8 mouse cellular contexts compared by ENCODE assay signal in genomic region chr6:125008060-125008459, GRCm38 (mm10). TPM values are rescaled to one million over a fixed set of nuclear protein-coding genes. Genes with fewer than 3 reads are reported as not detected.
DNase-seq lines count a peak whose midpoint lies in the region; ATAC-seq lines count a peak whose summit lies in the region.

No protein-coding gene starts in this region.

- WGBS in kidney, embryonic 15.5 days, result 43% methylated on average over 13 of the region's 13 CpGs
- 41% methylated on average over 13 of the region's 13 CpGs for WGBS in hindbrain, embryonic 13.5 days
- WGBS in midbrain, embryonic 13.5 days, result 42% methylated on average over 13 of the region's 13 CpGs

- DNase-seq in kidney, postnatal 4 days, result no peak
- DNase-seq in R1 (ENCODE audit: low read depth, low spot score), result peak; percentile 23
- DNase-seq in urinary bladder, postnatal 36 days (ENCODE audit: low spot score in 2 of 2), result no peak
- no peak for DNase-seq in cerebellum, postnatal 10 days
- no peak for DNase-seq in frontal cortex, adult 2 months (ENCODE audit: extremely low spot score in 1 of 2, low spot score in 1 of 2)

- H3K4me1 ChIP-seq in kidney, embryonic 15.5 days, result peaks cover 32% of the 10 kb centered on the region
- peaks cover 55% of the 10 kb centered on the region for H3K4me1 ChIP-seq in hindbrain, embryonic 13.5 days (replicated peaks)
- peaks cover 58% of the 10 kb centered on the region for H3K4me1 ChIP-seq in midbrain, embryonic 13.5 days (replicated peaks)

- 0 out of 2 replicates have a peak, but pooled peaks cover 3% of the 10 kb centered on the region for H3K27me3 ChIP-seq in kidney, embryonic 15.5 days
- H3K27me3 ChIP-seq in hindbrain, embryonic 13.5 days, result peaks cover 11% of the 10 kb centered on the region; the same call in 1 of the 2 replicates
- H3K27me3 ChIP-seq in midbrain, embryonic 13.5 days, result peaks cover 4% of the 10 kb centered on the region; the same call in 1 of the 2 replicates

- H3K4me3 ChIP-seq in kidney, embryonic 15.5 days (replicated peaks), result peak overlapping the region; percentile 85
- H3K4me3 ChIP-seq in hindbrain, embryonic 13.5 days, result peak overlapping the region; percentile 67
- H3K4me3 ChIP-seq in midbrain, embryonic 13.5 days (replicated peaks), result peak overlapping the region; percentile 77

- no peaks in the 10 kb centered on the region for H3K9me3 ChIP-seq in kidney, embryonic 15.5 days (replicated peaks)
- no peaks in the 10 kb centered on the region for H3K9me3 ChIP-seq in hindbrain, embryonic 13.5 days
- no peaks in the 10 kb centered on the region for H3K9me3 ChIP-seq in midbrain, embryonic 13.5 days

- H3K4me2 ChIP-seq in kidney, embryonic 15.5 days, result peak overlapping the region; percentile 81
- peak overlapping the region; percentile 65 for H3K4me2 ChIP-seq in hindbrain, embryonic 13.5 days
- H3K4me2 ChIP-seq in midbrain, embryonic 13.5 days (replicated peaks), result peak overlapping the region; percentile 62

- peak overlapping the region; percentile 99 for H3K27ac ChIP-seq in kidney, embryonic 15.5 days
- peak overlapping the region; percentile 99 for H3K27ac ChIP-seq in hindbrain, embryonic 13.5 days
- H3K27ac ChIP-seq in midbrain, embryonic 13.5 days, result peak overlapping the region; percentile 98

- peak overlapping the region; percentile 92 for H3K9ac ChIP-seq in kidney, embryonic 15.5 days
- H3K9ac ChIP-seq in hindbrain, embryonic 13.5 days, result peak overlapping the region; percentile 78
- H3K9ac ChIP-seq in midbrain, embryonic 13.5 days (replicated peaks), result peak overlapping the region; percentile 72

- ATAC-seq in kidney, embryonic 15.5 days (replicated peaks; ENCODE audit: low FRiP score), result no peak
- ATAC-seq in hindbrain, embryonic 13.5 days (ENCODE audit: low FRiP score), result peak; percentile 1
- no peak; the same call in 1 of the 2 replicates for ATAC-seq in midbrain, embryonic 13.5 days

- H3K36me3 ChIP-seq in kidney, embryonic 15.5 days, result peaks cover 22% of the 10 kb centered on the region
- peaks cover 19% of the 10 kb centered on the region for H3K36me3 ChIP-seq in hindbrain, embryonic 13.5 days
- H3K36me3 ChIP-seq in midbrain, embryonic 13.5 days, result peaks cover 20% of the 10 kb centered on the region

RNA-seq across cellular contexts. Expression of gene Zfp384, which starts 0.9 kb away (rescaled TPM):
- polyA plus RNA-seq in kidney, embryonic 15.5 days (2015; fragmentation: Nextera tagmentation; extraction: Ambion mirVana), result 16.1 and 17.8 TPM in 2 replicates
- 17.7 and 20.4 TPM in 2 replicates for polyA plus RNA-seq in hindbrain, embryonic 13.5 days (2015; fragmentation: Nextera tagmentation; extraction: Ambion mirVana)
- polyA plus RNA-seq in midbrain, embryonic 13.5 days (2015; fragmentation: Nextera tagmentation; extraction: Ambion mirVana), result 18.8 and 23.1 TPM in 2 replicates
- polyA plus RNA-seq in frontal cortex, adult 2 months (2012; rRNA removed), result 49.5 and 54.7 TPM in 2 replicates

RNA-seq across cellular contexts. Expression of gene Pianp, which starts 11.6 kb away (rescaled TPM):
- 1.4 and 3.1 TPM in 2 replicates for polyA plus RNA-seq in kidney, embryonic 15.5 days (2015; fragmentation: Nextera tagmentation; extraction: Ambion mirVana)
- 29.3 and 31.6 TPM in 2 replicates for polyA plus RNA-seq in hindbrain, embryonic 13.5 days (2015; fragmentation: Nextera tagmentation; extraction: Ambion mirVana)
- 25.6 and 27.4 TPM in 2 replicates for polyA plus RNA-seq in midbrain, embryonic 13.5 days (2015; fragmentation: Nextera tagmentation; extraction: Ambion mirVana)
- polyA plus RNA-seq in frontal cortex, adult 2 months (2012; rRNA removed), result 181 and 198 TPM in 2 replicates

RNA-seq across cellular contexts. Expression of gene Ing4, which starts 31.5 kb away (rescaled TPM):
- 135 and 138 TPM in 2 replicates for polyA plus RNA-seq in kidney, embryonic 15.5 days (2015; fragmentation: Nextera tagmentation; extraction: Ambion mirVana)
- polyA plus RNA-seq in hindbrain, embryonic 13.5 days (2015; fragmentation: Nextera tagmentation; extraction: Ambion mirVana), result 168 and 175 TPM in 2 replicates
- polyA plus RNA-seq in midbrain, embryonic 13.5 days (2015; fragmentation: Nextera tagmentation; extraction: Ambion mirVana), result 195 and 201 TPM in 2 replicates
- polyA plus RNA-seq in frontal cortex, adult 2 months (2012; rRNA removed), result 70.8 and 74.9 TPM in 2 replicates

RNA-seq across cellular contexts. Expression of gene Acrbp, which starts 41.4 kb away (rescaled TPM):
- polyA plus RNA-seq in kidney, embryonic 15.5 days (2015; fragmentation: Nextera tagmentation; extraction: Ambion mirVana), result 14.4 and 15.4 TPM in 2 replicates
- polyA plus RNA-seq in hindbrain, embryonic 13.5 days (2015; fragmentation: Nextera tagmentation; extraction: Ambion mirVana), result 17.5 and 19.7 TPM in 2 replicates
- 15.8 and 19.7 TPM in 2 replicates for polyA plus RNA-seq in midbrain, embryonic 13.5 days (2015; fragmentation: Nextera tagmentation; extraction: Ambion mirVana)
- polyA plus RNA-seq in frontal cortex, adult 2 months (2012; rRNA removed), result 23.0 and 23.9 TPM in 2 replicates

RNA-seq across cellular contexts. Expression of gene Cops7a, which starts 42.7 kb away (rescaled TPM):
- 163 and 164 TPM in 2 replicates for polyA plus RNA-seq in kidney, embryonic 15.5 days (2015; fragmentation: Nextera tagmentation; extraction: Ambion mirVana)
- 89.3 and 94.5 TPM in 2 replicates for polyA plus RNA-seq in hindbrain, embryonic 13.5 days (2015; fragmentation: Nextera tagmentation; extraction: Ambion mirVana)
- polyA plus RNA-seq in midbrain, embryonic 13.5 days (2015; fragmentation: Nextera tagmentation; extraction: Ambion mirVana), result 89.9 and 95.2 TPM in 2 replicates
- 261 and 265 TPM in 2 replicates for polyA plus RNA-seq in frontal cortex, adult 2 months (2012; rRNA removed)
